Mouse (Mus musculus) neural tube, embryonic 12.5 days (tissue): ENCODE results near the gene Spp2. TPM values are rescaled to one million over a fixed set of nuclear protein-coding genes. Genes with fewer than 3 reads are reported as not detected.

Source experiments
- ATAC-seq: fragments of 200-750 bp; cut with Nextera tagmentation; 2 replicates; pipeline ENCODE4 v1.8.0; 2017; ENCODE audit warnings: low read depth, mild to moderate bottlenecking, moderate TSS enrichment, moderate library complexity; ENCODE audit not compliant: low FRiP score
- H3K27ac ChIP-seq: fragments of 300-500 bp; sonication (generic); 2 replicates; pipeline ENCODE4 v1.5.1; 2016
- H3K27me3 ChIP-seq: fragments of 300-500 bp; sonication (generic); replicated peaks from 2 replicates; pipeline ENCODE4 v1.6.1; 2016; ENCODE audit warnings: mild to moderate bottlenecking
- H3K36me3 ChIP-seq: fragments of 300-500 bp; sonication (generic); 2 replicates; pipeline ENCODE4 v1.6.1; 2016; ENCODE audit warnings: mild to moderate bottlenecking
- H3K4me1 ChIP-seq: fragments of 300-500 bp; sonication (generic); 2 replicates; pipeline ENCODE4 v1.6.1; 2016
- H3K4me2 ChIP-seq: fragments of 300-500 bp; sonication (generic); replicated peaks from 2 replicates; pipeline ENCODE4 v1.6.1; 2016; ENCODE audit warnings: mild to moderate bottlenecking
- H3K4me3 ChIP-seq: fragments of 300-500 bp; sonication (generic); 2 replicates; pipeline ENCODE4 v1.5.1; 2016
- H3K9ac ChIP-seq: fragments of 300-500 bp; sonication (generic); 2 replicates; pipeline ENCODE4 v1.6.1; 2016; ENCODE audit warnings: mild to moderate bottlenecking
- H3K9me3 ChIP-seq: fragments of 300-500 bp; sonication (generic); 2 replicates; pipeline ENCODE4 v1.6.1; 2016; ENCODE audit warnings: mild to moderate bottlenecking
- WGBS: fragments of 180-500 bp; shearing (Covaris S2); methylation state at CpG from one replicate; pipeline ENCODE4 v1.1.7; 2016; 5-methylcytosine and 5-hydroxymethylcytosine counted together
- polyA plus RNA-seq: library from polyadenylated mRNA; unstranded; fragments of >200 nt; fragmentation: Nextera tagmentation; extraction: Ambion mirVana; gene quantifications from 2 replicates; pipeline ENCODE4 v1.2.1, GENCODE M21; 2016

Spp2 gene
- not detected in 2 replicates for polyA plus RNA-seq

DNA sequence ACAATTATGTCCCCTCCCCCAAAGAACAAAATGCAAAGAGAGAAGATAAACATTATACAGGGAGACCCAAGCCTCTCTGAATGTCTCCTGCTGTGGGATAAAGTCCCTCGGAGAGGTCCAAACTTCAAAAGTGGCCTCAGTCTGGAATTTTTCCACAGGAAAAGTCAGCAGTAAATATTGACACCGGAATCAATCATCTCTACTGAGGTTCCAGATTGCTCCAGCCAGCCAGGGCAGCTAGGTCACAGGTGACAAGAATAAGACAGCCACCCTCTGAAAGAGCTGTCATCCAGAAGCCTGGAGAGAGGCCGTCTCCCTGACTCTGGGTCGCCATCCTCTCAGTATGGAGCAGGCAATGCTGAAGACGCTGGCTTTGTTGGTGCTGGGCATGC lies at the start of gene Spp2:
Gene Spp2, plus strand, starts transcription at position 155 of the 392 bp plus-strand sequence.
- whole genome bisulfite sequencing: 83% methylated on average over 5 of the region's 5 CpGs
- H3K27ac ChIP-seq: no peak within 1 kb of the TSS
- no peak for ATAC-seq
- 0 out of 2 replicates have a peak, but pooled peaks cover 6% of the 10 kb centered on the region for H3K4me1 ChIP-seq
- no peak within 1 kb of the TSS for H3K9ac ChIP-seq
- no peaks in the 10 kb centered on the region for H3K9me3 ChIP-seq
- no peak within 1 kb of the TSS for H3K4me3 ChIP-seq
- no peaks in the 10 kb centered on the region for H3K27me3 ChIP-seq
- H3K4me2 ChIP-seq: no peak within 1 kb of the TSS
- no peaks in the 10 kb centered on the region for H3K36me3 ChIP-seq

DNA sequence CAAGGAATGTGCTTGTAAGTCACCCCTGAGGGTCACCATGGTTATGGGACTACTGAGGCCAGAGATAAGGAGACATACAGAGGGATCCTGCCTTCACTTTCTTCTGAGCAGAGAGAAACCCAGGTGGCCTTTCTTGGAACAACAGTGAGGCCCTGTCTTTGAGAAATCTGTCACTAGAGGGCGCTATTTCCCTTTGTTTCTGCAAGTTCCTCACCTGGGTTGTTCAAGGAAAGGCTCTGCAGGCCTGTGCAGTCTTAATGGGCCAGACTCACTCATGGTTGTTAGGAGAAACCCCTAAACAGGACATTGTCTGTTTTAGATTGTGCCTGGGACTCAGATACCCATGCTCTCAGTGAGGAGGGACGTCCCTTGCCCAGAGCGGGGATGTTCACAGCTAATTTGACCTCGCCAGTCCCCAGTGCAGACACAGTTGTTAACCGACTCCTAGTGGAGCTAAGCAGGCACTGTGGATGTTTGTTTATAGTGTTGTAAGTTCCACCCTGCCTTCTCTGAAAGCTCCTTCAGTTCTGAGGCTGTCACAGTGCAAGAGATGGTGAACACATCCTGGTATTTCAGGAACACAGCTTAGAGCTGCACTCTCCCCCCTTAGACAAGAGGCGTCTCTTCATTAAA lies 49.2 kb upstream of the Spp2 start:
- 60% methylated on average over 6 of the region's 6 CpGs for WGBS
- Histone ChIP-seq H3K27ac (no peak overlapping the region), H3K4me1 (peaks cover 4% of the 10 kb centered on the region), H3K9me3 (no peaks in the 10 kb centered on the region), H3K9ac (no peak overlapping the region), H3K4me3 (no peak overlapping the region), H3K36me3 (no peaks in the 10 kb centered on the region), H3K27me3 (no peaks in the 10 kb centered on the region), H3K4me2 (no peak overlapping the region)
- peak; percentile 65 for ATAC-seq

DNA sequence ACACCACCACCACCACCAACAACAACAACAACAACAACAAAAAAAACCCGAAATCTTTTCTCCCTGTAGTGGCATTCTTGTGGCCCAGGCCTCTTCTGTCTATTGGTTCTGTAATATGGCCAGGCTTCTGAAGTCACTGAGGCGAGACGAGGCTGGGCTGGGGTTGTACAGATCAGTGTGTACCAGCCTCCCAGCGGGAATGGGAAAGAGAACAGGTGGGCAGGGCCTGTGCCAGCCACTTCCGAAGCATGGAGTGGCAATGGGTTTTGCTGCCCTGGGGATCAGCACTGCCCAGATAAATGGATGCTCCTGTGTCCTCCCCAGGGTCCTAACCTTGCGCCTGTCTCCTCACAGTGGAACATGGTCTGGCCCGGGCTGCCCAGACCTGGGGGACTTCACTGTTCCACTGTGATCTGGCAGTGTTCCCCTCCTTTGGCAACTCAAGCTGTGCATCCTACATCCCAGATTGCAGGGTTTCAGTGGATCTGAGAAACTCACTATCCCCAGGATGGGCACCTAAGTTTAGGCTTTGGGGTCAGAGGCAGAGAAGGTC lies 48.6 kb upstream of the Spp2 start:
- Histone ChIP-seq H3K9me3 (no peaks in the 10 kb centered on the region), H3K27me3 (no peaks in the 10 kb centered on the region), H3K4me3 (no peak overlapping the region), H3K4me2 (no peak overlapping the region), H3K27ac (no peak overlapping the region), H3K9ac (no peak overlapping the region), H3K36me3 (no peaks in the 10 kb centered on the region), H3K4me1 (no peaks in the 10 kb centered on the region)
- no peak for ATAC-seq
- WGBS: 80% methylated on average over 7 of the region's 7 CpGs

- no peaks in the 10 kb centered on the region for H3K9me3 ChIP-seq
Observed at GRCm38 (mm10) chr1:88361085-88361484, 45.7 kb upstream of the Spp2 start.

GRCm38 (mm10) chr1:88366881-88367644 lies 39.7 kb upstream of the Spp2 start:
- Histone ChIP-seq H3K36me3 (no peaks in the 10 kb centered on the region), H3K4me2 (no peak overlapping the region), H3K9me3 (0 out of 2 replicates have a peak, but pooled peaks cover 3% of the 10 kb centered on the region), H3K27me3 (no peaks in the 10 kb centered on the region), H3K27ac (no peak overlapping the region), H3K9ac (no peak overlapping the region), H3K4me3 (no peak overlapping the region), H3K4me1 (no peaks in the 10 kb centered on the region)
- ATAC-seq: no peak
- 83% methylated on average over 11 of the region's 11 CpGs for WGBS

More at GRCm38 (mm10) chr1:88361085-88361484, 45.7 kb upstream of the Spp2 start:
- H3K36me3 ChIP-seq: no peaks in the 10 kb centered on the region
- H3K4me2 ChIP-seq: no peak overlapping the region
- H3K9ac ChIP-seq: no peak overlapping the region
- WGBS: 75% methylated on average over 4 of the region's 4 CpGs
- H3K27ac ChIP-seq: no peak overlapping the region
- H3K4me3 ChIP-seq: no peak overlapping the region
- no peaks in the 10 kb centered on the region for H3K4me1 ChIP-seq
- no peaks in the 10 kb centered on the region for H3K27me3 ChIP-seq
- ATAC-seq: no peak

DNA sequence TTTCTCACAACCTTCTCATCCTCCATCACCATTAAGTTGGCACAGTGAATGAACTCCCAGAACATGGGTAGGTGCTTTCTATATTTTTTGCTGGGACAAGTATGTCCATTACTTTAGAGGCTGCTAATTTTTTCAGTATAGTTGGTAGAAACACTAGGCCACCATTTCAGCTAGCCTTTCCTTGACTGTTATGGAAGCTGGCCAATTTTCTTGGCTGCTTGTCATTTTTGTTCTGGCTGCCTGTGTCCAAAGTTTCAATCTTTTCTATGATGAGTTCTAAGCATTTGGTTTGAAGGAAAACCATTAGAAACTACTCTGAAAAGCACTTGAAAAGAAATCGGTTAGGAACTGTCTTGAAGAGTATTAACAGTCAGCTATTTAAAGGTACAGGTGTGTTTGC lies 28.3 kb upstream of the Spp2 start:
- H3K4me3 ChIP-seq: no peak overlapping the region
- WGBS: 95% methylated on average over 1 of the region's 1 CpGs
- H3K27ac ChIP-seq: no peak overlapping the region
- no peaks in the 10 kb centered on the region for H3K27me3 ChIP-seq
- no peak overlapping the region for H3K9ac ChIP-seq
- no peaks in the 10 kb centered on the region for H3K9me3 ChIP-seq
- H3K36me3 ChIP-seq: no peaks in the 10 kb centered on the region
- no peak overlapping the region for H3K4me2 ChIP-seq
- H3K4me1 ChIP-seq: no peaks in the 10 kb centered on the region
- no peak for ATAC-seq

DNA sequence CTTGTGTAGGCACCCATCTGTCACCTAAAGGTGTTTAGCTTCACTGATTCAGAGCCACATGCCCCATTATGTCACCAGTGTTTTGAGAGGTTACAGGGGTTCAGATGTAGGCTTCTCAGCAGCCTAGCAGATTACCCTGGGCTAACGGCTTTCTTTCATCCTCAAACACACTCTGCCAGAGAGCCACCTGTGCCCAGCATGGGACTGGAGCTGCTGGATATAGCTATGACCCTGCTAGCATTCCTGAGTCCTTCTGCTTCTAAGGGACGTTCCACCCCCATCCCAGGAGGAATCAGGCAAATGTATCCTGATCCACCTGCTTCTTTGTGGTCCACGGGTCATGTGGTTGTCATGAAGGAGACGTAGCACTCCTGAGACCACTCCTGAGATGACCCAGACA lies 15.1 kb upstream of the Spp2 start:
- 74% methylated on average over 4 of the region's 4 CpGs for WGBS
- Histone ChIP-seq H3K9ac (no peak overlapping the region), H3K4me2 (no peak overlapping the region), H3K9me3 (no peaks in the 10 kb centered on the region), H3K4me1 (no peaks in the 10 kb centered on the region), H3K27ac (no peak overlapping the region), H3K36me3 (no peaks in the 10 kb centered on the region), H3K27me3 (no peaks in the 10 kb centered on the region), H3K4me3 (no peak overlapping the region)
- ATAC-seq: no peak

DNA sequence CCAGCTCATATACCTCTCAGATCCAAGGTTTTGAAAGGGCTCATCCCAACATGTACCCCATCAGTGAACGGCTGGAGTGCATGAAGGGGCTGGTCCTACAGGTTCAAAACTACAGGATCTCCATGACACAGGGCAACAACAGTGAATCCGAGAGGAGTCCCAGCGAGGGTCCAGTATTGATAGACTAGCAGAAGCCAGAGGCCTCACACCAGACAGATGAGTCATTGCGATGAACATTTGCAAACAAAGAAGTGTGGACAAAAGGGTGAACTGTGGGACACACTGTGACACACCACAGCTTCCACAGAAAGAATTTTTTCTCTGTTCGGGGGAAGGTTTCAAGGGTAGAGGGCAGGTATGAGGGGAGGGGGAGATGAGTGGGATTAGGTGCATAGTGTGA lies 13.4 kb upstream of the Spp2 start:
- Histone ChIP-seq H3K36me3 (no peaks in the 10 kb centered on the region), H3K9me3 (no peaks in the 10 kb centered on the region), H3K9ac (no peak overlapping the region), H3K4me3 (no peak overlapping the region), H3K27me3 (no peaks in the 10 kb centered on the region), H3K27ac (no peak overlapping the region), H3K4me2 (no peak overlapping the region), H3K4me1 (no peaks in the 10 kb centered on the region)
- 87% methylated on average over 5 of the region's 5 CpGs for WGBS
- no peak for ATAC-seq

DNA sequence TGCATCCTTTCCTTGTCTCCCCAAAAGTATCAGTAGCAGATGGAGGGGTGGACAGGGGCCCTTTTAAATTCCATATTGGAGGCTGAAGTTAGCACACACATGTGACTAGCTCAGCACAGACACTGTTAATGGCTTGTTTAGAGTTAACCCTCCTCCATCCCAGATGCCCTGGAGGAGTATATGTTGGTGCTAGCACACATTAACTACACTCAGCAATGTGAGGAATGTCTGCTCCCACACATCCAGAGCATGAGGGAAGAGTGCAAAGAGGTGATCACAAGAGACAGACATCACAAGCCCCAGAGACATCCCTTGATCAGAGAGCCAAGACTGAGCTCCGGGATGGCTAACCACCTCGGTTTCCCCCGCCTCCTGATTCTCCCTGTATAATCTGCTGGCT lies 3.4 kb upstream of the Spp2 start:
- Histone ChIP-seq H3K27me3 (no peaks in the 10 kb centered on the region), H3K4me3 (no peak overlapping the region), H3K4me1 (0 out of 2 replicates have a peak, but pooled peaks cover 6% of the 10 kb centered on the region), H3K4me2 (no peak overlapping the region), H3K9ac (no peak overlapping the region), H3K9me3 (no peaks in the 10 kb centered on the region), H3K36me3 (no peaks in the 10 kb centered on the region), H3K27ac (no peak overlapping the region)
- 86% methylated on average over 3 of the region's 3 CpGs for WGBS
- ATAC-seq: no peak

DNA sequence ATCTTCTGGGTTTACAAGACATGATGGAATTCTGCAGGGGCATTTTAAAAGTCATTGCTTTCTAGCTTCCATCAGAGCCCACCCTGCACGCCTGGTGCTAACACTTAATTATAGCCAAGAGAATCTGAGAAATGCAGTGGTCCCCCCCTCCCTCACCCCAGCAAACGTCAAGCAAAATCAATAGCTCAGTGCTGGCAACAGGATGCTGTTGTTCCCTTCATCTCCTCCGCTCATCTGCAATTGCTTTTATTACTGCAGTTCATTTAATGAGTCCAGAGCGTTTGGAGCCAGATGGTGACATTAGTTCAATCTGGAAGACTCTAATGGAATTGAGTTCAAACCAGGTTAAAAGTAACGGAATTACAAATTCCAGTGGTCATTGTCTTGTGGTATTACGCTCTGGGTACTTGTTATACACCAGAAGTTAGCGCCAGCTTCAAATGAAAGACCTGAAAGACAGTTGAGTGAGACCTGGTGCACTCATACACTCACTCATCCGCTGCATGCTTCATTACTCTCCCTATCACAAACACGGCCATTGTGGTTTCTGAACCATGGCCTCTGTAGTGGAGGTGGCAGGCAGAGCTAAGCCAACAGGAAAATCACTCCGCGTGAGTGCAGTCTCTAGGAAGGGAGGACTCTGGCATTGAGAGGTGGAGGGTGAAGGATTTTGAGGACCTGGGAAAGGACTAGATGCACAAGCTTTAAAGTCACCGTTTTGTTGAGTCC lies 519 bp upstream of the Spp2 start:
- Histone ChIP-seq H3K4me2 (no peak overlapping the region), H3K36me3 (no peaks in the 10 kb centered on the region), H3K4me3 (no peak overlapping the region), H3K9me3 (no peaks in the 10 kb centered on the region), H3K27me3 (no peaks in the 10 kb centered on the region), H3K9ac (no peak overlapping the region), H3K4me1 (0 out of 2 replicates have a peak, but pooled peaks cover 6% of the 10 kb centered on the region), H3K27ac (no peak overlapping the region)
- ATAC-seq: peak; percentile 37; the same call in 1 of the 2 replicates
- 50% methylated on average over 12 of the region's 12 CpGs for WGBS

- Histone ChIP-seq H3K27me3 (no peaks in the 10 kb centered on the region), H3K4me3 (no peak overlapping the region), H3K9ac (no peak overlapping the region), H3K4me1 (0 out of 2 replicates have a peak, but pooled peaks cover 6% of the 10 kb centered on the region), H3K27ac (no peak overlapping the region), H3K4me2 (no peak overlapping the region), H3K36me3 (no peaks in the 10 kb centered on the region), H3K9me3 (no peaks in the 10 kb centered on the region)
- WGBS: 84% methylated on average over 4 of the region's 4 CpGs
- no peak for ATAC-seq
Observed at GRCm38 (mm10) chr1:88408340-88408739, 1.6 kb downstream of the Spp2 start.

GRCm38 (mm10) chr1:88412013-88412412 lies 5.3 kb downstream of the Spp2 start:
- 63% methylated on average over 5 of the region's 5 CpGs for WGBS
- Histone ChIP-seq H3K27me3 (no peaks in the 10 kb centered on the region), H3K9ac (no peak overlapping the region), H3K36me3 (no peaks in the 10 kb centered on the region), H3K9me3 (no peaks in the 10 kb centered on the region), H3K4me1 (no peaks in the 10 kb centered on the region), H3K4me3 (no peak overlapping the region), H3K27ac (no peak overlapping the region), H3K4me2 (no peak overlapping the region)
- no peak for ATAC-seq
